Mouse (Mus musculus) thymus, postnatal 4 days (tissue): ENCODE measurements around the gene Arhgef18.
A peak's percentile ranks its signal among the peaks of the same experiment; 100 is the strongest.

Experiments
- DNase-seq: peaks from one replicate; pipeline ENCODE4 v3.0.0; 2021

The Arhgef18 gene

DNA sequence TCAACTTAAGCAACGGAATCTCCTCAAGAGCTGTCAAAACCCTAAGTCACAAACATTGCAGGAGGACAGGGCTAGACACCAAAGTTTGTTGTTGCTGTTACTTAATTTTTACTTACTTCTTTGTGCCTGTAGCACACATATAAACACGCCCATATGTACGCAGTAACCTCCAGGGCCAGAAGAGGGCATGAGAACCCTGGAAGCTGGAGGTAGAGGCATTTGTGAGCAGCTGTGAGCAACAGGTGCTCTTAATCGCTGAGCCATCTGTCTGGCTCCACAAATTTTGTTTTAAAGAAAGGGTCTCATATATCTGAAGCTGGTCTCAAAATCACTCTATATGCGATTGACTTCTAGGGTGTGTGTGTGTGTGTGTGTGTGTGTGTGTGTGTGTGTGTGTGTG lies 71.5 kb downstream of the Arhgef18 start:
- DNase-seq: peak; percentile 78

DNA sequence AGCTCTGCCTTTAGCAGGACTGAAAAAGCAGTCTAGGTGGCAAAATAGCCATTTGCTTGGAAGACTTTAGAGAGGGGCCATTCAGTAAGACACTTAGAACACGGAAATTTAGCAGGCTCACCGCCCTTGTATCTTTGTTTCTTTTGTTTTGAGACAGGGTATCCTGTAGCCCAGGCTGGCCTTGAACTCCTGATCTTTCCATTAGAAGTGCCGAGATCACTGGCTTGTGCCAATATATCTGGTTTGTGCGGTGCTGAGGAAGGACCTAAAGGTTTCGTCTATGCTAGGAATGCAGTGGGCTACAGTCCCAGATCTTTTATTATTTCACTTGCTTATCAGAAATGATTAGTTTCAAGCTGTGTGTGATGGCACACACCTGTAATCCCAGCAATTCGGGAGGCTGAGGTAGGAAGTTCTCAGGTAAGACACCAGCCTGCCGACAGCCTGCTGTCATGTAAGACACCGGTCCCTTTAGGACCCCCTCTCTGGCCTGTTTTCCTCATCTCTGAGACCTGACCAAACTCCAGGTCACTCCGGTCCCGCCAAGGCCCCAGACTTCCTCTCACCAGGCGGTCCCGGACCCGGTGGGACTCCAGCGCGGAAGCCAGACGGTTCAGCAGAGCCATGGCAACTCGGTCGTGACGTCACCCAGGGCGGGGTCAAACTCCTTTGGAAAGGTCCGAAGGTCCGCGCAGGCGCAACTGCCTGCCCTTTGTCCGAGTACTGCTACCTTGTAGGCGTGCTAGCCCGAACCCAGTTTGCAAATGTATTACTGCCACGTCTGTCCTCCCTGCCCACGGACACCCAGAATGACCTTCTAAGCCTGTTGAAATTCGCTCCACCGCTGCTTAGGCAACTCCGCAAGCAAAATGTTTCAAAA lies 74.4 kb downstream of the Arhgef18 start, which contains the start of gene Pex11g:
TSS of gene Pex11g (minus strand) at position 675 of the 880 bp plus-strand sequence.
- DNase-seq: peak; percentile 90

DNA sequence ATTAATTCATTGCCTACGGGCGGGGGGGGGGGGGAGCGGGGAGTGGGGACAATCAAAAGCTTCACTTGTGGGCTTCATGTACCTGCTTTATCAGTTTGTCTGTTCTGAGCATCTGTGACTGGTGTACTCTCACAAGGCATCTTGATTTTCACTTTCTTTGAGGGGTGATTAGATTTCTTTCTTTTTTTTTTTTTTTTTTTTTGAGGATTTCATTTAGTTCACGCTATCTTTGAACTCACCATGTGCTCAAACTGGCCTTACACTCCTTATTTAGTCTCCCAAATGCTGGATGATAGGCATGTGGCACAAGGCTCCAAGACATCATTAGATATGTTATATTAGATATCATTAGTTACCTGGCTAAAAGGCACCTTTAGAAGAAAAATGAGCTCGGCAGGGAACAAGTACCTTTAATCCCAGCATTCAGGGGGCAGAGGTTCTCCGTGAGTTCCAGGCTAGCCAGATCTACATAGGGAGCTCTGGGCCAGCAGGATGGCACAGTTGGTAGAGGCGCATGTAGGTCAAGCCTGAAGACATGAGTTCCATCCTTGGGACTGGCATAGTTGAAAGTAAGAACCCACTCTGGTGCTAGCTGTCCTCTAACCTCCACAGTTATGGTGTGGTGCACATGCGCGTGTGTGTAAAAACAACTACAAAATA lies 75.2 kb downstream of the Arhgef18 start:
- DNase-seq: no peak

DNA sequence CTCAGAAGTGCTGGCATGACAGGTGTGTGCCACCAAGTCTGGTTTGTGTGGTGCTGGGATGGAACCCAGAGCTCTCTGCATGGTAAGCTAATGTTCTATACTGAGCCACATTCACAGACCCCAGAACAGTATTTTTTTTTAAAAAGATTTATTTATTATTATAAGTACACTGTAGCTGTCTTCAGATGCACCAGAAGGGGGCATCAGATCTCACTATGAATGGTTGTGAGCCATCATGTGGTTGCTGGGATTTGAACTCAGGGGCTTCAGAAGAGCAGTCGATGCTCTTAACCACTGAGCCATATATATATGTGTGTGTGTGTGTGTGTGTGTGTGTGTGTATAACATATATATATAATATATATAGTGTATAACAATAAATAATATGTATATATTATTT lies 76.0 kb downstream of the Arhgef18 start:
- DNase-seq: no peak

DNA sequence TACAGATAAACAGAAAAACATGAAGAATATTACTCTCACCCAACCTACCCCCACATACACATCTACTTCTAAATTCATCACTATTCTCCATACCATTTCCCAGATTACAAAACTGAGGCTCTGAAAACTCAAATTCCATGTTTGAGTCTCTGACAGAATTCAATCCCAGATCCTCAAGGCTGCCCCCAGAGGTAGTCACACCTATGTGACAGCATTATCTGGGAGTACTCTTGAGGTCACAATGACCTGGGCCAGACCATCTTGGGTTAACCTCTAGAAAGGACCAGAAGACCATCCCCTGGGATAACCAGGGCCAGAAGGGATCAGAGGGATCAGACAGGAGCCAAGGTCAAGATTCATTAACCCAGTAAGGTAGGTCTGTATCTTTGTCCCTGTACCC lies 77.8 kb downstream of the Arhgef18 start, which contains the start of gene Tex45:
TSS of gene Tex45 (plus strand) at position 301 of the 400 bp plus-strand sequence.
- DNase-seq: no peak

DNA sequence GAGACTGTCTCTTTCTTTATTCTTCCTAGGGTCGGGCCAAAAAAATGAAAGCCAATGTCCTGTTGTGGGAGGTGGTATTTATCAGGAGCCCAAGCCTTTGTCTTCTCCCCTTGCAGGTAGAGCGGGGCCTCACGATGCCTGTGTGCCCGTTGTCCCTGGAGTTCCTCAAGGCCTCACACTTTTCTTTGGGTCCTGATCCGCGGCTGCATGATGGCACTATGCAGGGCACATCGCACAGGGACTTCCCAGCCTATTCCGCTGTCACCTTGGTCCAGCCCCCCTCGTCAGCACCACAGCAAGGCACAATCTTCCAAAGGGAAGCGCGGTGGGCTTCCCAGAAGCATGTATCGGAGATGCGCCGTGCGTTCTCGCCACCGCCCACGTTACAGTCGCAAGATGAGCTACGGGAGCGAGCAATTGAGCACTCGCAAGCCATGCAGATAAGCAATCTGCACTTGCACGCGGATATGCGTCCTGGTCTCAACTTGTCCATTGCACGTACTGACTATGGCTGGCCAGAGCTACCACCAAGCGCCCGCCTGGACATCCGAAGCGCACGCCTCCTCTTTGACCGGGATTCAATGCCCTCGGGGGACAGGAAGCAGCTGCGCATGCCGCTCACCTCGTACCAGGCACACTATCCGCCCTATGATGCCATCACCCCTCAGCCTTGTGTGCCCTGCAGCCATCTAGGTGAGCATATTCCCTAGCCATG lies 83.1 kb downstream of the Arhgef18 start:
- no peak for DNase-seq

DNA sequence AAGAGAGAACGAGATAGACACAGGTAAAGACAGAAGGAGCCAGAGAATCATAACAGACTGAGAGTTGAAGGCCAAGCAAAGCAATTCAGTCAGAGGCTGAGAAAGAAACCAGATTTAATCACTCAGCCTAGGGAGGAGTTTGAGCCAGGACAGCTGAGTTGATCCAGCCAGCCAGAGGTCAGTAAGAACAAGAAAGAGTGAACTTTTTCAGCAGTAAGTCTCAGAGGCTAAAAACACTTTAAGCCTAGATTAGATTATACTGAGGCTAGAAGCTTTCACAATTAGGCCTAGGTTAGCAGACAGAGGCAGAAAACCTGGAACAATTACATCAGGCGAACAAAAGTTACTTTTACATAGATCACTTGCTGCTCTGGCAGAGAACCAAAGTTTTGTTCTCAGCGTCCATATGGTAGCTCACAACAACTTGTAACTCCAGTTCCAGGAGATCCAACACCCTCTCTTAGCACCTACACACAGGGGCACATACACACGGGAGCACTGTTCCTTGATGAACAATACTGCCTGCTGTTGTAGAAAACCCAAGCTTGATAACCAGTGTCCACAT lies 87.5 kb downstream of the Arhgef18 start:
- no peak for DNase-seq

DNA sequence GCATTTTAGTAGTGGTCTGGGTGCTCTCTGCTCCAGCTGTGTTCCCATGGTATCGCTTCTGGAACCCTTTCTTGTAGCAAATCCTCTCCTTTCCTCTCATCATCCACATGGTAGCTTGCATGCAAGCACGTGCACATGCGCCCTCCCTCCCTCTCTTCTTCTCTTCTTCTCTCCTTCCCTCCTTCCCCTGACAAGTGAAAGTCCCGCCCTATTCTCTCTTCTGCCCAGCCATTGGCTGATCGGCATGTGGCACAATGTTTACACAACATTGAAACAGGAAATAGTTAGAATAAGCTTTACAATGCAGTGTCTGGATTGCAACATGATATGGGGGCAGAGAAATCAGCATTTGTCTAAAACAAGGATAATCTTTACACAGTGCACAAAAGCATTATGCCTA lies 88.8 kb downstream of the Arhgef18 start:
- no peak for DNase-seq

DNA sequence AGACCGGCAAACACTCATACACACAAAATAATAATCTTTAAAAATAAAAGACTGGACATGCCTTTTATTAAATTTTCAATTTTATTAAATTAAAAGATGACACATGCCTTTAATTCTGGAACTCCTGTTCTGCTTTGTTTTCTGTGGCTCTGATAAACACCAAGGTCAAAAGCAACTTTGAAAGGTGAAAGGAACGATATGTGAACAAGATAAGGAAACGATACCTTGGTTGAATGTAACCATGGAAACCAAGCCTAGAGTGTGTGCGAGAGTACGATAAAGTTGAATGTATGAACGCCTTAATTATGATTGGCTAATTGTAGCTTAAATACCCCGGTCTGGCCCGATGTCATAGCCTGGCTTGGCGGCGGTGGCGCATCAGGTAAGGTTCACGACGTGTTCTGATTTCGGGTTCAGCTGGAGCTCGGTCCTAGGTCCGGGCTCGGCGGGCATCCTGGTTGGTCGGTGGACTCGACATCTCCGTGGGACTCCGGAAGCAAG lies 89.5 kb downstream of the Arhgef18 start:
- no peak for DNase-seq

DNA sequence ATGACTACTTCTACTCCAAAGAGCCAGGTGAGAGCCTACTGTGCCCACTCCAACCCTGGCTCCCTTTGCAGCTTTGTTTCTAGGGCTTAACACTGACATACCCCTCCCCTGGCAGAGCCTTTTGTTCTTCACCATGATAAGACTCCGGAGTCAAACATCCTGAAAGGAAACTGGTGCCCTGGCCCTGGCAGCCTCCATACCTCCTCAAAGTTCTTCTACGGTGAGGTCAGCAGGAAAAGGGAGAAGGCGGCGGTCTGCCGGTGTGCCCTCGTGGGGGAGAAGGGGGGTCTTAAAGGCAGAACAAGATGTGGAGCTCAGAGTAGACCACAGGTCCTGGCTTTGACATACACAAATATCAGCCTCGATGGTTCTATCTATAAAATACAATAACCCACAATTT lies 90.7 kb downstream of the Arhgef18 start:
- DNase-seq: no peak

DNA sequence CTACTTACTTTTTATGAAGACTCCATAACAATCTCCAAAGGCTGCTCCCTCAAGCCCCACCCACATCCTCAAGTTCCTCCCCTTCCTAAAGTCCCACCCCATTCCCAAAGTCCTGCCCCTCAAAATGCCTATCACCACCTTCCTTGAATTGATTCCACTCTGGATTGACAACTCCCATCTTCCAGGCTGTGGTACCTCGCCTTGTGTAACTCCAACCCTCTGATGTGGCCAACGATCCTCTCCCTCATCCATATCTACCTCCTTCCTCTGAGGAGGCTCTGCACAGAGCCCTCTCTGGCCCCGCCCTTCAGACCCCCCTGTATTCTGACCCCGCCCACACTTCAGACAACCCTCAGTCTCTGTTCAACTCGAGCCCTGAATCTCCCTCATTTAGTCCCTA lies 92.4 kb downstream of the Arhgef18 start:
- no peak for DNase-seq

DNA sequence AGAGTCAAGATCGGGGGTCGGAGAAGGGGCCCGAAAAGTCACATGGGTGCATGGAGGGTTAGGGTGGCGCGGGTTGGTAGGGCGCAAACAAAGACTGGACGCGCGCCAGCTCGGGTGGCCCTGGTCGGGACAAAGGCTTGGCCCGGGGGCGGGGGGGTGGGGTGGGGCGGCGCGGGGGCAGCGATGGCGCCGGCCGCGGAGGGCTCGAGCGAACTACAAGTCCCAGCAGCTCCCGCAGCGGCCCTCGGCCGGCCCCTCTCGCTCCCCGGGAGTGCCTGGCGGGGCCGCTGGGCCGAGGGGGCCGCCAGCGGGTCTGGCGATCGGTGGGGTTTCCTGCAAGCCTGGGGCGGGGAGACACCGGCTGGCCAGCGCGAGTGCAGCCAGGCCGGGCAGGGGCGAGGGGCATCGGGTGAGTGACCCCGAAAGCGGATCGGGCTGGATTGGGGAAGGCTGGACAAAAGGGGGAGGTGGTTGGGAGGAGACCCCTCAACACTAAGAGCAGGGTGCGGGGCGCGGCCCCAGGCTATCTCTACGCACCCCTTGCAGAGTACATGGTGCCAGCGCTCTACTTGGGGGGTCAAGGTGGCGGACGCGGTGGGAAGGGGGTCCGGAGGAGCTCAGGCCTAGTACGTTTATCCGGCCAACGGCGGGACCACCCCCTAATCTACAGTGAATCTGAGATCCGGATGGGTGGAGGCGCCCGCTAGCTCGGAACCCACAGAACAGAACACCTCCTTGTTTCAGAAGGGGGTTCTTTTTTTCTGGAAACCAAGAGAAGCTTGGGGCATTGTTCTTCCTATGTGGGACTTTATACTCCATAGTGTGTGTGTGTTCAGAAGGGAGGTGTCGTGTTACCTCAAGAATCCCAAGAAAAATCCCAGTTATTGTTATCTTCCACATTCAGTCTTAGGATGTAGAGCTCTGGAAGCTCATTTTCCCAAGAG lies 100.4 kb downstream of the Arhgef18 start, which contains the start of gene Zfp358:
TSS of gene Zfp358 (plus strand) at position 238 of the 944 bp plus-strand sequence.
- peak; percentile 85 for DNase-seq

DNA sequence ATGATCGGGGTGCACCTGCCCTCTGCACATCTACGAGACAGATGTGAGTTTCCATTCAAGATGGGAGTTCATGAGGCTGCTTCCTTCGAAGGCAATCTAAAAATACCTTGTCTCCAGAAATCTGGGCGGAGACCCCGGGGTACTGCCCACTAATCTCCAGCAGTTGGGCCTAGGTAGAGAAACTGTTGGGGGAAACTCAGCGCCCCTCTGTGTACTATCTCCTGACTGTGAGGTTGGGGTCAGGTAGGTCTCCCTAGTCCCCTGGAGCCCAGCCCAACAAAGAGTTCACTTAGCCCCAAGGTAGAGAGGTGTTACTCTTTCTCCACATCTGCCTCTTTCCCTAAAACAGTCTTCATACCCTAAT lies 101.0 kb downstream of the Arhgef18 start:
- DNase-seq: peak; percentile 24

DNA sequence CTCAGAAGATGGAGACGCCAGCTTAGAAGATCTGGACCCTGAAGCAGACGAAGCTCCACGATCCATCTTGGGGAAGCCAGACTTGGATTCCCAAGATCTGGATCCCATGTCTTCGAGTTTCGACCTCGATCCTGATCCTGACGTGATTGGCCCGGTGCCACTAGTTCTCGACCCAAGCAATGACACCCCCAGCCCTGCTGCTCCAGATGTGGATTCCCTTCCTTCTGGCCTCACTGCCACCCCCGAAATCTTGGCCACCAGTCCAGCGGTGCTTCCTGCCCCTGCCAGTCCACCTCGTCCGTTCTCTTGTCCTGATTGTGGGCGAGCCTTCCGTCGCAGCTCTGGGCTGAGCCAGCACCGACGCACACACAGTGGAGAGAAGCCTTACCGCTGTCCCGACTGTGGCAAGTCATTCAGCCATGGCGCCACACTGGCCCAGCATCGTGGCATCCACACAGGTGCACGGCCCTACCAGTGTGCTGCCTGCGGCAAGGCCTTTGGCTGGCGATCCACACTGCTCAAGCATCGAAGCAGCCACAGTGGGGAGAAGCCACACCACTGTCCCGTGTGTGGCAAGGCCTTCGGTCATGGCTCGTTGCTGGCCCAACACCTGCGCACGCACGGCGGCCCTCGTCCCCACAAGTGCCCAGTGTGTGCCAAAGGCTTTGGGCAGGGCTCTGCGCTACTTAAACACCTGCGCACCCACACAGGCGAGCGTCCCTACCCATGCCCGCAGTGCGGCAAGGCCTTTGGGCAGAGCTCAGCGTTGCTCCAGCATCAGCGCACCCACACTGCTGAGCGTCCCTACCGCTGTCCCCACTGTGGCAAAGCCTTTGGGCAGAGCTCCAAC lies 103.0 kb downstream of the Arhgef18 start:
- peak; percentile 17 for DNase-seq

DNA sequence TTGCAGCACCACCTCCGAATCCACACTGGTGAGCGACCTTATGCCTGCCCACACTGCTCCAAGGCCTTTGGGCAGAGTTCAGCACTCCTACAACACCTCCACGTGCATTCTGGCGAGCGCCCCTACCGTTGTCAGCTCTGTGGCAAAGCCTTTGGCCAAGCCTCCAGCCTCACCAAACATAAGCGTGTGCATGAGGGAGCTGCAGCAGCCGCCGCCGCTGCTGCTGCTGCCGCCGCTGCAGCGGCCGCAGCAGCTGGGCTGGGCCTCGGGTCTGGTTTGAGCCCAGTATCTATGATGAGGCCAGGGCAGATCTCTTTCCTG lies 103.6 kb downstream of the Arhgef18 start:
- DNase-seq: no peak

DNA sequence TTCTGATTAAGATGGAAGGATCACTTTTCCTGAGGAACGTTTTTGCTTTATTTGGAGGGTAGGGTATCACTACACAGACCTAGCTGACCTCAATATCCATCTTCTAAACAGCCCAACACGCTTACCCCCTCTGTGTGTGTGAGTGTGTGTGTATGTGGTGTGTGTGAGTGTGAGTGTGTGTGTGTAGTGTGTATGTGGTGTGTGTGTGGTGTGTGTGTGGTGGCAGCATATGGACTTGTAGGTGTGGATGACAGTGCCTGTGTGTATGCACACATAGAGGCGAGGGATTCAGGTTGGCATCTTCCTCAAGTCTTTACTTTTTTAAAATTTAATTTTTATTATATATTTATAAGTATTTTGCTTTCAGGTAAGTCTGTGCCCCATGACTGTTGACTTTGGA lies 105.8 kb downstream of the Arhgef18 start:
- no peak for DNase-seq

DNA sequence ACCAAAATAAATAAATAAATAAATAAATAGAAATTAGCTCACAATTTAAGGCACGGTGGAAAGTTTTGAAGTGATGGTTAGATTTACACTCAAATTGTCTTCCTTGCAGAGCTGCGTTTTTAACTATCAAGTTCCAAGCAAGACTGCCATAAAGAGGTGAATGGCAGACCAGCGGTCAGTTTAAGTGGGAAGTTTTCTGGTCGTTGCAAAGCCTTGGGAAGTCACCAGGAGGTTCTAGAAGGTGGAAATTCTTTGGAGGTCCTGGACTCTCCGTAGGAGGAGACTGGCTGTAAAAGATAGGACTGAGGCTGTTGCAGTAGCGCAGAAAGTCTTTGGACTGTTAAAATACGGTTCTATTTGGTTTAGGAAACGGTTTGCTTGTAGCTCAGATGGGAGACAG lies 106.9 kb downstream of the Arhgef18 start:
- no peak for DNase-seq

DNA sequence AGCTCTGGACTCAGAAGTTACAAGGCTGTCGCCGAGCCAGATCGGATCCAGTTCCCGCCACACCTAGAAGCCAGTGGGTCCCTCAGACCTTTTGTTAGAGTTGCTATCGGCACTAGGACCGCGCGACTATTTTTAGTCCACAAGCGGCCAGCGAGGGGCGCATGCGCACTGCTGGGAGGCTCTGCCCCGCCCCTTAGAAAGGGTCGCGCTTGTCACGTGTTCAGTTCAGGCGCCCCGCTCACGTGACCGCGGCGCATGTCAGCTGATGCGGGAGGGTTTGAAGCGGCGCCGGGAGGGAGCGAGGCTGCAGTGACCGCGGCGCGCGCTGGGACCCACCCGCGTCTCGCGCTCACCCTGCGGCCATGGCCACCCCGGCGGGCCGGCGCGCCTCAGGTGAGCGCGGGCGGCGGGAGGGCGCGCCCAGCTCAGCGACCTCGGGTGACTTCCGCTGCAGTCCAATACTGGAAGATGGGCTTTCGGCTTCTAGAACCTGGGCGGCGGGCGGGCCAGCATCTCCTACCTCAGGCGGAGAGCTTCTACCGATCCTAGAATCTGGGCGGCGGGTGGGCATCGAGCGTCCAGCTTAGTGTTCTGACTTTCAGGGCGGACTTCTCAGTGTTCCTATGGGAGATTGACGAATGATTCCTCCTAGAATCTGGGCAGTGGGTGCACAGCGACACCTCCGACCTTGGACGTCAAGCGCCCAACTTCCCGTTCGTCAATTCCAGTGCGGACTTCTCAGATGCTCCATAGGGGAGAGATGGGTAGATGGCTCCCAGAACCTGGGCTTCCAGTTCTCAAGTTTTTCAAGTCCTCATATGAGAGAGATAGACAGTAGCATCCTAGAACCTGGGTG lies 107.7 kb downstream of the Arhgef18 start, which contains the start of gene Mcoln1:
TSS of gene Mcoln1 (plus strand) at position 223 of the 856 bp plus-strand sequence.
- peak; percentile 98 for DNase-seq

DNA sequence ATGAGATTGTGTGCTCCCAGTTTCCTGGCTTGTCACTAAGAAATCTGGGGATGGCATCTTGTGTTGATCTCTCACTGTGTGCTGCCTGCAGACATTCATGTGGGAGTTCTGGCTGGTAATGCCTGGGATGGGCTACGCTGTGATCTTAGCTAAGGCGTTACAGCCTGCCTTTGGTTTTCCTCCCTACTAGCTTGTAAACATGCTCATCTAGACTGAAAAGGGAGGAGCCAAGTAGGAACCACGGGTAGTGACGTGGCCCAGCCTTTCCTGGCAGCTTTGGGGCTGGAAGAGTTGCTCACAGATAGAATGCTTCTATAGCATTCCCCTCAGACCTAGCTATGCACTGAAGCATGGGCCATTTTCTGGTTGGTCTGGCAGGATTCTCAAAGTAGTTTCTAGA lies 109.4 kb downstream of the Arhgef18 start:
- DNase-seq: no peak
